Mouse (Mus musculus) lung, postnatal 0 days (tissue): ENCODE data around the gene Iqsec1.

ENCODE experiments used
- CTCF ChIP-seq: IDR thresholded peaks from 2 replicates; pipeline ENCODE4 v1.5.1; 2016; ENCODE audit warnings: antibody characterized with exemption, mild to moderate bottlenecking
- EP300 ChIP-seq: IDR thresholded peaks from 2 replicates; pipeline ENCODE4 v1.6.1; 2016; ENCODE audit warnings: antibody characterized with exemption, mild to moderate bottlenecking, control low read depth

GRCm38 (mm10) chr6:90756561-90756960 lies 231.9 kb downstream of the Iqsec1 start:
- no peak for TF ChIP-seq CTCF
- TF ChIP-seq EP300 = no peak
